Mouse (Mus musculus) regulatory T cell (primary cell): Measurements from ENCODE around the gene H2al2a.

Source experiments
- in situ Hi-C: fragments of 300-600 bp; cut with MboI, MseI; formaldehyde crosslinking; loops from one replicate; pipeline ENCODE4 v1.15.1; 2025; ENCODE audit warnings: high pct_unique_total_duplicates

Gene H2al2a

DNA sequence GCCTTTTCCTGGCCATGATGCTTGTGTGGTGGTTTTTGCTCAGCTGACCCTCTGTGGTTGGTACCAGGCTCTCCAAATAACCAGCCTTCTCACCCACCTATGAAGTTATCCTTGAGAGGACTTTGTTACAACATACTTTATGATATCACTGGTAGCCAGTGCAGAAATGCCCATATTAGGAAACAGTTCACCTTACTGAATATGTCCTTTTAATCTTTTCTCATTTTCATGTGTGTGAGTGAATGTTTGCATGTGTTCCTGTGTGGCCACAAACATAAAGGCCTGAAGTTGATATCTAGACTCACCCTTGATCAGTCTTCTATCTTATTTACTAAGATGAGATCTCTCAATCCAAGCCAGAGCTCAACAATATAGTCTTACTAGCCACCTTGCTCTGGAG lies at the start of gene H2al2a:
Gene H2al2a, minus strand, starts transcription at position 101 of the 400 bp plus-strand sequence.
- in situ Hi-C loops = no loop called here

DNA sequence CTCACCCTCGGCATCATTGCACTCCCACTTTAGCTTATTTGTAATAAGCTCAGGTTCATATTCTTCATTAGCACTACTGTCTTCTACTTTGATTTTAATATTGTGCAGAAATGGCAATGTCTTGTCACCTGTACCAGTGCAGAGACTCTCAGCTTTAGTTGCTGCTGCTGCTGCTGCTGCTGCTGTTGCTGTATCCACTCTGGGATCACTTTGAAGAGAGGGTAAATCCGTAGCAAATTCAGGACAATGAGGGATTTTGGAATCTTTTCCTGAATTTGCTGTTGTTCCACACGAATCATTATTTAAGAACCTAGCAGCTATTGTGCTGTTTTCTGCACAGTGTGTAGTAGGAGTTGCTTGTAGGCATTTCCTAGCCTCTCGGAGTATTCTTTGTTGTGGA lies 49.4 kb upstream of the H2al2a start:
- in situ Hi-C loops = no loop called here

DNA sequence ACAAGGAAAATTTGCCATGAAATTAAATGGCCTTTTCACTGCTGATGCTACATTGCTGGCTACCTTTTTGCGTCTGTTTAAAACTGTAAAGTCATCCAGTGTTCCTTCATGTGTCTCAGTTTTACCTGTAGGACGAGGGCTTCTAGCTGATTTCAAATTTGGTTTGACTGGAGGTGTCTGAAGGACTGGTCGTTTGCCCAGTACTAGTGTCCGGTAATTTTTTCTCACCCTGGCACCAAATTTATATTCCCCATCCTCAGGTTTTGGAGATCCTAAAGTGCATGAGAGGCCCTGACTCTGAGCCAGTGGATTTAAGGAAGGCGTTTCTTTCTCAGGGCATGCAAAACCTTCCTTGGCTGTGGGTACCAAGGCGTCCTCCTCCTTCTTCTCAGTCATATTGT lies 49.0 kb upstream of the H2al2a start:
- in situ Hi-C loops = no loop called here

DNA sequence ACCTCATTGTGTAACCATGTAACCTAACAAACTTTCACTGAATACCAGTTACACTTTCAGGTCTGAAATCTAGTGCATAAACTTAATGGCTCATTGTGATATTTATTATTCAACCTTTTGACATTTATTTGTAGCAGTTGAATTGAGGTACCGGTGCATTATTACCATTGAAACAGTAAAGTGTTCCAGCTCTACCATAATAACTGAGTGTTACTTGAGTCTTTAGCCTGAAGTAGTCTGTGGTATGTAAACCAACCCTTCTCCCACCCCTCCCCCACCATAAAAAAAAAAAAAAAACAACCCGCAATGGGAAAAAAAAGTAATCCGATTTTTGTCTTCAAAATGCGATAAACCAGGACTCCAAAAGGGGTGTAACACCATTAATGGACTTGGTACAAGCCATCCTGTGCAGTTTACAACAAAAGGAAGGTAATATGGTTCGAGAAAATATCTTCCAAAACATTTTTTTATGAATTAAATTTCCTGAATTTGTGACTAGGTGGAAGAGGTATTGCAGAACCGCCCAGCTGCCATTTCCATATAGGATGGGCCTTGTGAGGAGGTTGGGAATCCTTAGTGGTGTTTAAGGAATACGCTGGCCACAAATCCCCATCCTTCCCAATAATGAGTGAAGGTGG lies 48.5 kb upstream of the H2al2a start:
- in situ Hi-C loops = no loop called here

DNA sequence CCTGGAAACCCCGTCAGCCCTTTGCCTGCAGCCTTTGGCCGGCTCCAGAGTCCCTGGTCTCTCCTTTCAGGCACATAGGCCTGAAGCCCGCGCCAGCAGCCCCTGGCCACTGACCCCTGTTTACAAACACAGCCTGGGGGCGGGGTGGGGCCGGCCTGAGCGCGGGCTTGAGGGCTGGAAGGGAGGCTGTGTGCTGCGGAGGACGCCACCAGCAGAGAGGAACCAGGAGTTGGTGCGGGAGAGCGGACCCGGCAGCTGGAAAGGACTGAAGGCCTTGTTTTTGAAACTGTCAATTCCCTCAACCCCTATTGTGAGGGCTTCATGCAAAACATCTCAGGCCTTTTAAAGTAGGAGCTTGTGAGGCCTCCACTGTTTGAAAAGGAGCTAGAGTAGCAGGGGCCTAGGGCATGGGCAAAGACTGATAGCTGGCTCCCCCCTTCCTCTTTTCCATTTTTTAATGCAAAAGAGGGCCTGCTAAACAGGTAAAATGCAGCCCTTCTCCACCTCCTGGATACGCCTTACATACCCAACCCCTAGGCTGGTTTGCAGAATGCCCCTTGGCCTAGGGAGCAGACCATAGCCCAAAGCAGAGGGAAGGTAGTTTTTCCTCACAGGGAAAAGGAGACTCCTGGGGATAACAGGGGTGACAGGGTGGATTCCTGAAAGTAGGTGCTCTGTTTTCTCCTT lies 44.6 kb upstream of the H2al2a start:
- in situ Hi-C loops = no loop called here

DNA sequence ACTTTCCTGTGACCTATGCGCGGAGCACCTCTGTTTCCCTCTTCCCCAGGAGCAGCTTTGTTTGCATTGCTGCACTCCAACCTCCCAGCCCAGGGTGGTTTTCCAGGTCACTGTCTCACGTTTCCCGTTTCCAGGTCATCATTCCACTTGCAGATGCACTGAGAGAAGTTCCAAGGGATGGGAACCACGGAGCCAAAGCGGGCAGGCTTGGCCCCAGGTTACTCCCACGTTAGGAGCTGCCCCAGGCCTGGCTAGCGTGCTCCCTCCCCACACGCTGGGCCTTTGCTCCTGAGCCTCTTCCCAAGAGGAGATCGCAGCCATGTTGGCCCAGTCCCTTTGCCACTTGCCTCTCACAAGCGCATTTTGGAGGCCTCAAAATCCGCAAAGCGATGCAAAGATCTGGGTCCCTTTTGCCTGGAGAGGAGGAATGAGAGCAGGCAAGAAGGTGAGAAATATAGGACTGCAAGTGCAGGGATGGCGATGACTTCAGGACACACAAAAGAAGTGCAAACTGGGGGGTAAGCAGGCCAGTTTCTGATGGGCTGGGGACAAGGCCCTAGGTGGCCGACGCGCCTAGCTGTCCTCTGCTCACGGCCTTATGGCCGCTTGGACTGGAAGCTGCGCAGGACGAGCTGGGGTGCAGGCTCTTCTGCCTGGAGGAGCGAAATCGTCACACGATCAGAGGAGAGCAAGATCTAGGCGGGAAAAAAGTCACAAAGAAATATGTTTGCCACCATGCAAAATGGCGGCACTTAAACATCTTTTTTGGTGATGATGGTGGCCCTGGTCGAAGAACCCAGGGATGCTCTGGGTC lies 43.8 kb upstream of the H2al2a start:
- in situ Hi-C loops = no loop called here

DNA sequence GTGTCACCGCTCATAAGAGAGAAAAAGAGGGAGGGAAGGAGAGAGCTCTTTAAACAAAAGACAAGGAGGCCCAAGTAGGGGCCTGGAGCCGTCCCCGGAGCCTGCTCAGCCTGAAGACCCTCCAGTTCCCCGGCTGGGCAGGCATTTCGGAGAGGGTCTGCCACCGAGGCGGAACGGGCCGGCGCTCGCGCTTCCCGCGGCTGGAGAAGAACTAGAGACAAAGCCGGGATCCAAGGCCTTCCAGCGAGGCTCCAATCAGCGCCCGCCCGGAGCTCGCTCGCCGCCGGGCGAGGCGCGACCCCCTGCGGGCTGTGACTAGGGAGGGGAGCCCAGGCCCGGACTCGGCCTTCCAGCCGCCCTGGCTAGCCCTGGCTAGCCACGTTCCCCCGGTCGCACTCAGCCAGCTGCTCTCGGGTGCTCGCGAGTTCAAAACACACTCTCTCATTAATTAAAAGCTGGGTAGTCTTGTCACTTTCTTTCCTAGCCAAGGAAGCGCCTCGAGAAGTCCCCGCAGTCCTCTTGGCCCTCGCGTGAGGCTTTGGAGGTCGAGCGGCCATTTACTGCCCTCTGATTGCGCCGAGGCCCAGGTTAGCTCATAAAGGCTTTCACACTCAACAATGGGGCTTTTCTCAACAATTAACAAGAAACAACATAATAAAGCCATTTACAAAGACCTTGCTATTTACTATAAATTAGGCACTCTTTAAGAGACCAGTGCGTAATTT lies 43.0 kb upstream of the H2al2a start:
- in situ Hi-C loops = no loop called here

DNA sequence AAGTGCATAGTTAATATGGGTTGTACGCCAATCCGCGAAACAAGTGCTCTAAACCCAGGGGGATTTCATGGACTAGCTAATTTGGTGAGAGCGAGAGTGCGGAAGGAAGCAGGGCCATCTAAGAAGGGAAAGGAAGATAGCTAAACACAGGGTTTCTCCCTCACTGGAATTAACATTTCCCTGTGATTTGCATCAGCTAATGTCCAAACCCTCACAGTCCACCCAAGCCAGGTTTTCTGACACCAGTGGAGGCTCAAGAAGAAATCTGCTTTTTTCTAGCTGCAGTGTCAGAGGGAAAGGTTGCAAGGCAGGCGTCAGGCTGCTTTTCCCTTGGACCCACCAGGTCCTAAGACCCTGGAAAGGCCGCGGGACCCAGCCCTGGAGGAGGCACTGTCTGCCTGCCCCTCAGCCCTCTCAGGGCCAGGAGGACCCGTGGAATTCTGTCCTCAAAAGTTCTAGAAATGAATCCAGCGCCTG lies 42.2 kb upstream of the H2al2a start:
- in situ Hi-C loops = no loop called here

DNA sequence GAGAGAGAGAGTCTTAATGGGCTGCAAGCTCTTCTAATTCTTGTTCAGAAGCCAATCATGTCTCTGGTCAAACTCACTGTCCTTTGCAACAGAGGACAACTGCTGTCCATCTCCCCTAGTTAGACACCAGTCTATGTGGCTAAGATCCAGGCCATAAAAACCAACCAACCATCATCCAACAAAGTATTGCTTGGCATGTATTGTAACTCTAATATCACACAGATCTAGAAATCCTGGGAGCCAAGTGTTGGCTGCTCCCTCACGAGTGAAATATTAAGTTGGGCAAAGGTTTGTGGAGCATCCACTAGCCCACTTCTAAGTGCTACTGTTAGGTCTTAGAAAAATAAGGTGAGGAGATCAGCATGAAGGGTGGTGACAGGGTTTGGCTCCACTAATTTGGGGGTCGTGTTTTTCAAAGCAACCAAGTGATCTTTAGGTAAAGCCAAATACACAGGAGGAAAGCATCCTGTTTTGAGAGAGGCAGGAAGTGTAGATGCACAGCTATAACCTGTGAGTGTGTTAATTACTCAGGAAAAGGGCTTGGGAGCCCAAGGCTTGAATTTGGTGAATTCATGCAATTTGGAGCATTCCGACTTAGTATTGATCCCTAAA lies 41.5 kb upstream of the H2al2a start:
- in situ Hi-C loops = no loop called here

DNA sequence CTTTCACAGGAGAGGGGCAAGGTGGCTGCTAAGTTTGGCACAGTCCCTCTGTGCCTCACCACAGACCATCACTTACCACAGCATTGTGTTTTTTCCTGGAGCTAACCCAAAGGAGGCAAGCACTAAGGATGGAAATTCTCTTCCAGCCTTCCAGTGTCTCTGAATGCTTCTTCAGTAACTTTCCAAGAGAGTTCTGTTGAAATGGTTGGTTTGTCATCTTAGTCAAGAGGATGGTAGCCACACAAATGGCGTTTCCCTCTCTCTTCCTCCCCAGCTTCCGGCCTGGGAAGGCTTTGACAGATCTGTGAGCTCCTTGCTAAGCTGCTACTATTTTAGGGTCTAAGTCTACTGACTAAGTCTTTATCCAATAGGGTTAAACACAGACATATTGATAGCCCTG lies 40.7 kb upstream of the H2al2a start, which contains the start of gene A930004D18Rik:
Gene A930004D18Rik, minus strand, starts transcription at position 247 of the 400 bp plus-strand sequence.
- in situ Hi-C loops = no loop called here

DNA sequence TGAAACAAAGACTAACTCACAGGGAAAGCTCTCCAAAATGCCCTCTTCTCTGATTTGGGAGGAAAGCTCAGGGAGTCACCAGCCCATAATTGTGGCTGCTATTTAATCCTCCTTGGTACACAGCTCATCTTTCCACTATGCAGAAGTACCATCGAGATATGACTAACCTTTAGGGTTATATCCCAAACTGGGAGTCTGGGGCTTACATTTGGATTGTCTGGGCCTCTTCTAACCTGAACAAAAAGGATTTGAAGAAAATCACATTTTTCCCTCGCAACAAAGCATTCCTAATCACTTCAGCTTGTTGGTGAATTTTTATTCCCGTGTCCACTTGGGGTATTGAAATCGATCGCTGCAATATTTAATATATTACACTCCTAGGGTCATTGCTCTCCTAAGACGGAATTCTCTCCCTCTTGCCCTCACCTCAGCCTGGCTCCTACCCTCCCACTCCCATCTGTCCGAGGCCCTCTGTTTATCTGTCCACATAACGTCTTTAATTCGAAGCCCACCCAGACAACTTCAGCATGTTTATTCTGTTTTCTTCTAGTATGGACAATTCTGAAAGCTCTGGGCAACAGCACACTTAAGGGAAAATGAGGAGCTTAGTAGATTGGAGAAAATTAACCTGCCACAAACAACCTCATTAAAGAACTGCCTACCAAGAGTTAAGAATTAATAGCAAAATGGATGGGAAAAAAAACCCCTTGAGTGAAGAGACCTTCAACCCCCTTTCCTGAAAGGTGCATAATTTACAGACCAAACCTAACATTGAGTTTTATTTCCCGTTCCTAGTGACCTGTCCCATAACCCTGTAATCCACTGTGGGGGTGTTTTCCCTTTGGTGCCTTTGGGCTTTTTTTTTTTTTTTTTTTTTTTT lies 37.9 kb upstream of the H2al2a start:
- in situ Hi-C loops = no loop called here

DNA sequence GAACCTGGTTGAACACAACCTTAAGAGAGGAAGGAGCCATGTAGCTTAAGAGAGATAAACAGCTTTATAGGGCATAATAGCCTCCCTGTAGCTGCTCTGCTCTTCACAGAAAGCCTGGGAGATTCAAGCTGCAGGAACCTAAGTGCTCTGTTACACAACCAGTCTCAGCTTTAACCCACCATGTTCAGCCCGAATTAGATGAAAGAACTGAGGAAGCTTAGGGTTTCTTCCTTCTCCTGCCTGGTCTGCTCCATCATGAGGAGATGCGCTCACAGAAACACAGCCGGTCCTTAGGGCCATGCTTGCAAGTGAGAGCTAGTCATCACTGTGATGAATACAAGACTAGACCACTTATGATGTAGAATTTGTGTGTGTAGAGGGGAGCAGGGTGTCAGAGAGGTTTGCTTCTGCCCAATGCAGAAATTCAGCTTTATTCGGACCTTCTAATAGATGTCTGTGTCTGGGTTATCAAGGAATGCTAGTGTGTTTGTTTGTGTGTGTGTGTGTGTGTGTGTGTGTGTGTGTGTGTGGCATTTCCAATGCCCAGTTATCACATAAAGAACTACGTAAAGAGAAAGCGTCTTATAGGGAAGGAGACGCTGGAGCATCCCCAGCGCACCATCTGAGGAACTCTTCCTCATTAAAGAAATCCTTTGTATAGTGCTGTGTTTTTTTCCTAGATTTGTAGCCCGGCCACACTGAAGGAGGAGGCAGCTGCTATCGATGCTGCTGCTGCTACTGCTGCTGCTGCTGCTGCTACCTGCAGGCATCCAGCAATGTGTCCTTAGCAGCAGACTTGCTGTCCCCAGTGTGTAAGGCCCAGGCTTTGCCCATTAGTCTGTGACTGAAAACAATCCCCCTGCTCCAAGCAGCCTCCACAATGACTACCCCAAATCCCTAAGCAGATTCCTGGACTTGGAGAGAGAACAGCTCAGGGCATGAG lies 36.7 kb upstream of the H2al2a start:
- in situ Hi-C loops = no loop called here

DNA sequence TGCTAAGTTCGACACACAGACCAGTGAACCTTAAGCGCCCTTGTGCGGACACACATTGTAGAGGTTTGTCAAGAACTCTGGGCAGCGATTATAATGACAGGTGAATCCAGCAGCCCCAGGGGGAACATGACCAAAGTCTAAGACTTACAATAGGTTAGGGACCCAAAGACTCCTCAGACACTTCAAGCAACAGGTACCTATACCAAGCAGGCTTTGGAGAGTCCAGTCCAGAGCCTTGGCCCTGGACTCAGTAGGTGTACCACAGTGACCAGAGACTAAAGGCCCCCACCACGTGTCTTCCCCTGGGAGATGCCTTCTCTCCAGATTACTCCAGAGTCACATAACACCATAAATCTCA lies 35.8 kb upstream of the H2al2a start:
- in situ Hi-C loops = no loop called here

DNA sequence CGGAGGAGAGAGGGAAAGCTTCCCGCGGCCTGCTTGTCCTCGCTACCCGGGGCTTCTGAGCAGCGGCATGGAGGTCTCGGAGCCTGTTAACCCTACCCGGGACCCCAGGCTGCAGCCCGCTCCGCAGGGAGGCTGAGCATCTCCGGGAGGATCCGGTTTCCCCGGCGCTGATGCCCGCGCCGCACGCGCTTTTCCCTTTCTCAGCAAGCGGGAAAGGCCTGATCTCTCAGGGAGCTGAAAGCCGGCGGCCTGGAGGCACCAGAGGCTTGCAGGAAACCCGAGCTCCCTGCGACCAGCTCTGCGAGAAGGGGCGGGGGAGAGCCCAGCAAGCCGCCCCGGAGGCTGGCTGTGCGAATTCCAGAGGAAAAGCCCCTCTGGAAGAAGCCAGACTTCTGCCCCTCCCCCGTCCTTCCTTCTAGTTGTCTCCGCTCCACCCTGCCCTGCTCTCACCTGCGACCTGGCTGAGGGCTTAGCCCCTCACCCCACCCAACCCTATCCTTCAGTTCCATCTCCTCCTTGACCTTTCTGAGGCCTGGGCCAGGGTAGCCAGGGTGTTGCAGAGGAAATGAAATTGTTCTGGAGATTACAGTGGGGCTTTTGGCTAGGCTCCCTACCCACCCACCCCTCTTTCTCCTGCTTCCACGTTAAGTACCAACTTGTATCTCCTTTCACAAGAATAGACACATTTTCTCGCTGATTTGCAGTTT lies 35.2 kb upstream of the H2al2a start:
- in situ Hi-C loops = no loop called here

DNA sequence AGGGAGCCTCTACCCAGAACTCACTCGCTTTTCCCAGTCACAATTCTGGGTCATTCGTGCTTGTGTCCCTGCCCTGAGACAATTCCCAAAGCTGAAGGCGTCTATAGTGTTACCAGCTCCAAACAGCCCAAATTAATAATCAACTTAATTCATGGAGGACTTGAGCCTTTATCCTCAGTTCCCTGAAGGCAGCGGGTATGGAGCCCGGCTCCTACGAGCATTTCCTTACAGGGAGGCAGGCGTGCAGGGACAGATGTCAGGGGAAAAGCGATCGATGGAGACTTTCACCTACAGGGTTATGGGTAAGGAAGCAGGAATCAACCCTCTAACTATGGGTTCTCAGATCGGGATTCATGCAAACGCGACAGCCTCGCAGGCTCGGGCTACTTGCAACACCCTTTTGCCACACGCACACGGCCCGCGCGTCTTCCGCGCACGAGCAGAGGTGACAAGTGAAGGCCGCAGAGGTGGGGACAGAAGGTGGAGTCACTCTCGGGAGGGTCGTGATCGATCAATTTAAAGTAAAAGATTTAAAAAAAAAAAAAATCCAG lies 34.6 kb upstream of the H2al2a start:
- in situ Hi-C loops = no loop called here

DNA sequence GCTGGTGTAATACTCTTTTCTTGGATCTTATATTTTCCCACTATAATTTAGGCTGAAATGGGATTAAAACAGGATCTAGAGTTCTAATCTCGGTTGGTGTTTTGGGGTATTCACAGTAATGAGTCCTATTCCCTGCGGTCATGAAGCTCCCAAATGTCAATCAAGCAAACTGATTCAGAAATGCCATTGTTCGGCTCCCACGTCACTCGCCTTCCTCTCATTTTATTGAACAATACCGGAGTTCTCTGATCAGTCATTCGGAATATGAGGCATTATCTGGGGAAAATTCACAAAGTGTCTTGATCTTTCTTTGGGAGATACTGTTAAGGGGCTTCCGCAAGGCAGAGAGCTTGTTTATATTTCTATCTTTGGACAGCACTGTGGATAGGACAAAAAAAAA lies 33.8 kb upstream of the H2al2a start:
- in situ Hi-C loops = no loop called here

DNA sequence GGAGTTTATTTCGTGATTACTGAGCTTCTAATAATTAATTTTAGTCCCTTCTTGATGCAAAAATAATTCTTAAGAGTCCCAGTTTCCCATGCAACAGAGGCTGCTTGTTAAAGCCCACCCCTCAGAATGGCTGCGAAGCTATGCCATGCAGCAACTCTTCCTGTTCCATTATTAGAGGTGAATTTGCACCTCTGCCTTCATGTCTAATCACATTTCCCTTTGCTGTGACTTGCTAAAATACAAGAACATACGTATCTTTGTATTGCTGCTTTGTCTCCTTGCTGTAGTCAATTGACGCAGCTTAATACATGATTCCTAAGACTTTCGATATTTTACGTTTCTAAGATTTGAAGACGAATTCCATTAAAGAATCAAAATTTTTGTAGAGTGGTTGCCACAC lies 32.9 kb upstream of the H2al2a start:
- in situ Hi-C loops = no loop called here
